Mouse (Mus musculus) embryonic fibroblast, embryonic 13.5 days (primary cell): ENCODE data around the gene Tmem44. TPM values are rescaled to one million over a fixed set of nuclear protein-coding genes. Genes with fewer than 3 reads are reported as not detected.

Experiments
- H3K27ac ChIP-seq: 2 replicates; pipeline ENCODE4 v1.5.1; 2012; ENCODE audit warnings: low read length, control low read depth, inconsistent platforms; ENCODE audit not compliant: insufficient read depth
- H3K4me1 ChIP-seq: 2 replicates; pipeline ENCODE4 v1.6.1; 2011; ENCODE audit warnings: low read length; ENCODE audit not compliant: control insufficient read depth, insufficient read depth
- H3K4me3 ChIP-seq: 2 replicates; pipeline ENCODE4 v1.5.1; 2011; ENCODE audit warnings: mild to moderate bottlenecking, control low read depth, low read length; ENCODE audit not compliant: insufficient read depth
- CTCF ChIP-seq: IDR thresholded peaks from 2 replicates; pipeline ENCODE4 v1.5.1; 2011; ENCODE audit warnings: mild to moderate bottlenecking, control low read depth, low read length, moderate library complexity, borderline replicate concordance; ENCODE audit not compliant: insufficient read depth
- POLR2A ChIP-seq: IDR thresholded peaks from 2 replicates; pipeline ENCODE4 v1.6.1; 2011; ENCODE audit warnings: low read depth, mild to moderate bottlenecking, control low read depth, low read length, moderate library complexity
- polyA plus RNA-seq: library from polyadenylated mRNA; stranded (reverse); fragments of >200 nt; gene quantifications from 2 replicates; pipeline ENCODE4 v1.2.4, GENCODE M21; 2011; ENCODE audit warnings: low read depth; ENCODE audit not compliant: missing spikeins, insufficient read length

The Tmem44 gene
- polyA plus RNA-seq, 1 experiment: 8.0 TPM

DNA sequence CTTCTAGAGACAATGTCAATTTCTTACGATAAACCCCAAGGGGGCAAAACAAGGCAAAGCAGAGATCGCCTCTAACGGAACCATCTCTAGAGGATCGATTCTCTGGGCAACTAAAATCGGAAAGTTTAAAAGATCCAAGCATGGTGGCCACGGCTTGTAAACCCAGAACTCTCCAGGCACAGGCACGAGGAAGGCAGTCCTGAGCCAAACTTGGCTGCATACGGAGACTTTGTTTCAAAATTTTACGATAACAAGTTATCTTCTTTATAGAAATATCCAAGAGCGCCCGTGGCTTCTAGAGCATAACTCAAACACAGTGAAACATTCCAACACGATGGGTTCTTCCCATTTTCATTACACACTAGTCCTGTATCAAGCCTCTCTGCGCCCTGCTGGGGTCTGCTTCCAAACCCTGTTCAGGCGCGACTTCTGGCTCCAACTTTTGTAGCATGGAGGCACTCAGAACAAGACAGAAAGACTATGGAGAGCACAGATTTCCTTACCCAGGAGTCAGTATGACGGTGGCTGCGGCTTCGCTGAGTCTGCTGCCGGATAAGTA, 36.4 kb upstream of the Tmem44 start:
- H3K4me1 ChIP-seq: peaks cover 3% of the 10 kb centered on the region; the same call in 1 of the 2 replicates
- H3K27ac ChIP-seq: no peak overlapping the region
- TF ChIP-seq CTCF: no peak
- no peak; the same call in 1 of the 2 replicates for TF ChIP-seq POLR2A
- peak overlapping the region; percentile 92 for H3K4me3 ChIP-seq

DNA sequence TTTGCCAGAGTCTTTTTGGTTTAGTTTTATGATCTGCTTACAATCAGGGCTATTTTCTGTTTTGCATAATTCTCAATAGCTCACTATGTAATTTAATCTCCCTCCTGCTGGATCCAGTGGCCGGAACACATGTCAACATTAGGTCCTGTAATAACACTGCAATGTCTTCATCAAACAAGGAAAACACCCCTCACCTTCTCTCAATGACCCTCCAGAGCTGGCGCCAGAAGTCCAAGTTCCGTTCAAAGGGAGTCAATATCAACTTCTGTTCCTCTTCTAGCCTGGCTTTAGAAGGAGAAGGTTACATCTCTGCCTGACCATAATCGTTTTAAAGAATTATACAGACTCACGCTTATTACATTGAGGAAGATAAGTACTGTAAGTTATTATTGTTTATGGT, 30.1 kb upstream of the Tmem44 start:
- no peak for TF ChIP-seq POLR2A
- no peak for TF ChIP-seq CTCF
- no peak overlapping the region for H3K4me3 ChIP-seq
- no peaks in the 10 kb centered on the region for H3K4me1 ChIP-seq
- no peak overlapping the region for H3K27ac ChIP-seq

- no peaks in the 10 kb centered on the region for H3K4me1 ChIP-seq
- TF ChIP-seq CTCF (no peak), POLR2A (no peak)
Observed at GRCm38 (mm10) chr16:30576392-30576791, 25.8 kb upstream of the Tmem44 start.

GRCm38 (mm10) chr16:30575815-30576214, 25.2 kb upstream of the Tmem44 start:
- no peak overlapping the region for H3K4me3 ChIP-seq

More at GRCm38 (mm10) chr16:30576392-30576791, 25.8 kb upstream of the Tmem44 start:
- Histone ChIP-seq H3K27ac (no peak overlapping the region), H3K4me3 (no peak overlapping the region)

GRCm38 (mm10) chr16:30572239-30572638, 21.6 kb upstream of the Tmem44 start:
- TF ChIP-seq POLR2A (no peak), CTCF (no peak)
- Histone ChIP-seq H3K4me3 (no peak overlapping the region), H3K4me1 (no peaks in the 10 kb centered on the region), H3K27ac (no peak overlapping the region)

More at GRCm38 (mm10) chr16:30575815-30576214, 25.2 kb upstream of the Tmem44 start:
- no peaks in the 10 kb centered on the region for H3K4me1 ChIP-seq
- H3K27ac ChIP-seq: no peak overlapping the region
- TF ChIP-seq POLR2A (no peak), CTCF (no peak)

- no peak overlapping the region for H3K27ac ChIP-seq
- no peak overlapping the region for H3K4me3 ChIP-seq
- H3K4me1 ChIP-seq: no peaks in the 10 kb centered on the region
- TF ChIP-seq POLR2A (no peak), CTCF (no peak)
Observed at GRCm38 (mm10) chr16:30571378-30571777, 20.7 kb upstream of the Tmem44 start.

DNA sequence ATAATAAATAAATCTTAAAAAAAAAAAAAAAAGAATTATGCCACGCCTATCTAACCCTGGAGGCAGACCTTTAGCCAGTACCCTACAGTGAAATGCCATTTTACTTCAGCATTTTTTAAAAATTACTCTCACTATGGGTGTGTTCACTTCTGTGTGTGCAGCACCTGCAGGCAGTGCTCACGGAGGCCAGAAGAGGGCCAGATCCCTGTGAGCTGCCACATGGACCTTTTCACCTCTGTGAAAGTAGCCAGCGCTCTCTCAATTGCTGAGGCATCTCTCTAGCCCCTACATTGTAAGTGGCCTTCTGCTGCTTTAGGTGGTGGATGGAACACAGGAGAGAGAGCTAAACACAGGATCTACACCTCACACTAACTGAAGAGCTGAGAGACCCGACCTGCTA, 19.5 kb upstream of the Tmem44 start:
- Histone ChIP-seq H3K27ac (no peak overlapping the region), H3K4me3 (no peak overlapping the region), H3K4me1 (no peaks in the 10 kb centered on the region)
- no peak for TF ChIP-seq CTCF
- TF ChIP-seq POLR2A: no peak

- H3K27ac ChIP-seq: no peak overlapping the region
- no peaks in the 10 kb centered on the region for H3K4me1 ChIP-seq
- no peak overlapping the region for H3K4me3 ChIP-seq
- TF ChIP-seq POLR2A: no peak
- no peak for TF ChIP-seq CTCF
Observed at GRCm38 (mm10) chr16:30565631-30566030, 15.0 kb upstream of the Tmem44 start.

DNA sequence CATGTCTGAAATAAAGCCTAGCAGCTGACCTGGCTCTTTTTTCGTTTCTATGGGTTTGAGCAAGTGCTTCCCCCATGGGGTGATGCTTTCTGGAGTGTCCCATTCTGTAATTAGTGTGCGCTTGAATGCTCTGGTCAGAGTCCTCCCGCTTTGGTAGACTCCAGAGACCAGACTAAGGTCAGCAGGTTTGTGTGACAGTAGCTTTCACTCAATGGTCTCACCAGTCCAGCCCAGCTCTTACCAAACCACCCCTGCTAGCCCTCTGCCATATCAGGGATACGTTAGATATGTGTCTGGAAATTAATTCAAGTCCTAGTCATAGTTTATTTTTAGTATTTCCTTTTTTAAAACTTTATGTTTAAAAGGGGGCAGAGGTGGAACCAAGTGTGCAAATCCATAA, 10.0 kb upstream of the Tmem44 start:
- no peak for TF ChIP-seq CTCF
- TF ChIP-seq POLR2A: no peak
- H3K4me3 ChIP-seq: no peak overlapping the region
- H3K27ac ChIP-seq: no peak overlapping the region

DNA sequence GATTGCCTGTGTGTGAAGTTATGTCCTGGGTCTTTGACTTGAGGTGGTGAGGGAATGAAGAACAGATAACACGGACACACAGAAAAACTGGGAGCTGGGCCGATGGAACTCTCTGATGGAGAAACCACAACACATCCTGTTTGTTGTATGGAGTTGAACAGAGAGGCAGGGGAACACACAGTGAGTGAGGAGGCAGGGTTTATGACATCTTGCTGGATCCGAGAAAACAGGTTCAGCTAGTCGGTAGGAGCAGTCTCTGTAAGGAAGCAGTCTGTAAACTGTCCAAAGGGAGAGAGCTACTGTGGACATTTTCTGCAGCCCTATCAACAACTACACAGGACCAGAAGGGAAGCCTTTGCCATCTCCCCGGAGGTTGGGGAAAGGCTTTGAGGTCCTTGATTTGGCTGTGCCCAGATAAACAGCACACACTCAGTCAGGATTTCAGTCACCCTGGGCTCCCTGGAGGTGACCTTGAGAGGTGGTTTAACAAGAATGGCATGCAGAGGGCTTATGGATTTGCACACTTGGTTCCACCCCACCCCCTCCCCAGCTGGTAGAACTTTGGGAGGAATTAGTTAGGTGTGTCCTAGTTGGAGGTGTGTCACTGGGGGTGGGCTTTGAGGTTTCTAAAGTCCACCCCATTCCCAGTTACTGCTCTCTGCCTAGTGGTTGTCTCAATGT, 8.8 kb upstream of the Tmem44 start:
- no peaks in the 10 kb centered on the region for H3K4me1 ChIP-seq
- TF ChIP-seq POLR2A (no peak), CTCF (no peak)
- H3K27ac ChIP-seq: no peak overlapping the region
- H3K4me3 ChIP-seq: no peak overlapping the region

More for the DNA sequence above, 10.0 kb upstream of the Tmem44 start:
- no peaks in the 10 kb centered on the region for H3K4me1 ChIP-seq

DNA sequence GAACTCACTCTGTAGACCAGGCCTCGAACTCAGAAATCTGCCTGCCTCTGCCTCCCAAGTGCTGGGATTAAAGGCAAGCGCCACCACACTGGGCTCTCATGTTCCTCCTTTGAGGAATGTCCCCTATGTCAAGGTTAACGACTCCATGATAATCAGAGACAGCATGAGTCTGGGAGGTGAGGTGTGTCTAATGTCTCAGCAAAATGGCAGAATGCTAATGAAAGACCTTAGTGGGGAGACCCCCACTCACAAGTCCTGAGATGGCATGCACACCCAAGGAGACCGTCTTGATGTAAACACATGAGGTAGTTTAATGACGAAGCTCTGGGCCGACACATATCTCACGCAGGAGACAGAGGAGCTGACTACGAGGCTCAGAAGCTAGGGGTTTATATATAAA, 3.5 kb upstream of the Tmem44 start:
- no peak for TF ChIP-seq POLR2A
- no peak for TF ChIP-seq CTCF
- H3K27ac ChIP-seq: no peak overlapping the region
- H3K4me3 ChIP-seq: no peak overlapping the region
- peaks cover 7% of the 10 kb centered on the region; the same call in 1 of the 2 replicates for H3K4me1 ChIP-seq
